Mouse (Mus musculus) myocyte (in vitro differentiated cells): ENCODE results near the gene Btbd11. TPM values are rescaled to one million over a fixed set of nuclear protein-coding genes. Genes with fewer than 3 reads are reported as not detected.

Source experiments
- H3K27me3 ChIP-seq: one replicate; pipeline ENCODE4 v1.6.1; 2011; ENCODE audit not compliant: control insufficient read depth, insufficient read depth, insufficient read length
- H3K36me3 ChIP-seq: one replicate; pipeline ENCODE4 v1.6.1; 2011; ENCODE audit not compliant: control insufficient read depth, insufficient read depth
- H3K4me2 ChIP-seq: one replicate; pipeline ENCODE4 v1.6.1; 2011; ENCODE audit warnings: low read depth, control low read depth
- H3K4me3 ChIP-seq: one replicate; pipeline ENCODE4 v1.5.1; 2011; ENCODE audit warnings: mild to moderate bottlenecking, control low read depth, moderate library complexity
- H3K79me2 ChIP-seq: one replicate; pipeline ENCODE4 v1.6.1; 2011; ENCODE audit not compliant: control insufficient read depth, insufficient read depth
- H3ac ChIP-seq: one replicate; pipeline ENCODE4 v1.6.1; 2011; ENCODE audit not compliant: control insufficient read depth, insufficient read length
- CEBPB ChIP-seq: IDR thresholded peaks from 2 replicates; pipeline ENCODE4 v1.6.1; 2011; ENCODE audit warnings: mild to moderate bottlenecking, moderate library complexity; ENCODE audit not compliant: poor library complexity, insufficient read depth, severe bottlenecking
- E2F4 ChIP-seq: IDR thresholded peaks from one replicate; pipeline ENCODE4 v1.6.1; 2011; ENCODE audit warnings: mild to moderate bottlenecking, control low read depth, moderate library complexity; ENCODE audit not compliant: insufficient read depth
- MAX ChIP-seq: IDR thresholded peaks from one replicate; pipeline ENCODE4 v1.6.1; 2011; ENCODE audit warnings: low read depth, mild to moderate bottlenecking, control low read depth
- MYOD1 ChIP-seq, 3 experiments: IDR thresholded peaks; one replicate each; pipeline ENCODE4 v1.6.1; 2011; ENCODE audit warnings: control low read depth in 2 of 3, low read depth in 2 of 3, mild to moderate bottlenecking in 2 of 3, moderate library complexity in 1 of 3; ENCODE audit not compliant: insufficient read length in 2 of 3, control insufficient read depth in 1 of 3
- MYOG ChIP-seq, 3 experiments: IDR thresholded peaks; one replicate each; pipeline ENCODE4 v1.6.1; 2011; ENCODE audit warnings: control low read depth in 2 of 3, low read depth in 2 of 3, mild to moderate bottlenecking in 2 of 3; ENCODE audit not compliant: insufficient read length in 2 of 3, control insufficient read depth in 1 of 3, insufficient read depth in 1 of 3
- POLR2A ChIP-seq: IDR thresholded peaks from one replicate; pipeline ENCODE4 v1.6.1; 2011; ENCODE audit warnings: low read depth, mild to moderate bottlenecking, control low read depth, moderate library complexity; ENCODE audit not compliant: insufficient read length
- POLR2AphosphoS2 ChIP-seq: IDR thresholded peaks from one replicate; pipeline ENCODE4 v1.6.1; 2011; ENCODE audit warnings: low read depth, control low read depth; ENCODE audit not compliant: insufficient read length
- REST ChIP-seq: IDR thresholded peaks from one replicate; pipeline ENCODE4 v1.6.1; 2011; ENCODE audit warnings: mild to moderate bottlenecking, control low read depth, moderate library complexity; ENCODE audit not compliant: insufficient read depth, insufficient read length
- SRF ChIP-seq: IDR thresholded peaks from one replicate; pipeline ENCODE4 v1.6.1; 2011; ENCODE audit warnings: low read depth; ENCODE audit not compliant: control insufficient read depth, insufficient read length
- TCF12 ChIP-seq: IDR thresholded peaks from one replicate; pipeline ENCODE4 v1.6.1; 2011; ENCODE audit warnings: mild to moderate bottlenecking, control low read depth; ENCODE audit not compliant: poor library complexity, insufficient read depth, severe bottlenecking
- TCF3 ChIP-seq: IDR thresholded peaks from one replicate; pipeline ENCODE4 v1.6.1; 2011; ENCODE audit warnings: low read depth, control low read depth; ENCODE audit not compliant: insufficient read length
- USF1 ChIP-seq: IDR thresholded peaks from one replicate; pipeline ENCODE4 v1.6.1; 2011; ENCODE audit warnings: low read depth, mild to moderate bottlenecking, control low read depth, moderate library complexity
- polyA plus RNA-seq: library from polyadenylated mRNA; unstranded; fragments of >200 nt; fragmentation: generic; extraction: Trizol; gene quantifications from one replicate; pipeline ENCODE4 v1.2.1, GENCODE M21; 2012; ENCODE audit warnings: missing spikeins

Gene Btbd11
- polyA plus RNA-seq, 1 experiment: 6.8 TPM

DNA sequence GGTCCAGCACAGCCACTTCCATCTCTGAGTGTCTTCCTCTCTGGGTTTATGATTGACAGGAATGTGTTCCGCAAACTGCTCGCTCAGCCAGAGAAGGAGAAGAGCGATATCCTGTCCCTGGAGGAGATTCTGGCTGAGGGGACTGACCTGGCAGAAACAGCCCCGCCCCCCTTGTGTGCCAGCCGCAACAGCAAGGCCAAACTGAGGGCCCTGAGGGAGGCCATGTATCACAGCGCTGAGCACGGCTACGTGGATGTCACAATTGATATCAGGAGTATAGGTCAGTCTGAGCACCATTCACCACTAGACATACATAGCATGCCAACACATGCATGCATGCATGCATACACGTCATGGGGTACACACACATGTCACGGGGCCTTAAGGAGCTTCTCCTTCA is 245.4 kb downstream of the Btbd11 start:
- Histone ChIP-seq H3K4me2 (no peak overlapping the region), H3ac (no peak overlapping the region), H3K79me2 (no peaks in the 10 kb centered on the region), H3K36me3 (no peaks in the 10 kb centered on the region), H3K27me3 (no peaks in the 10 kb centered on the region), H3K4me3 (no peak overlapping the region)
- TF ChIP-seq MAX (no peak), CEBPB (no peak), E2F4 (no peak), USF1 (no peak), REST (no peak), POLR2AphosphoS2 (no peak), MYOG (IDR thresholded peaks at IDR 0.05; ENCODE audit: control insufficient read depth in 1 of 3, insufficient read depth in 1 of 3, insufficient read length in 2 of 3, low read depth in 2 of 3) (no peak), SRF (no peak), POLR2A (no peak), MYOD1 (IDR thresholded peaks at IDR 0.05; ENCODE audit: control insufficient read depth in 1 of 3, insufficient read length in 2 of 3, low read depth in 2 of 3) (no peak), TCF12 (no peak), TCF3 (no peak)

DNA sequence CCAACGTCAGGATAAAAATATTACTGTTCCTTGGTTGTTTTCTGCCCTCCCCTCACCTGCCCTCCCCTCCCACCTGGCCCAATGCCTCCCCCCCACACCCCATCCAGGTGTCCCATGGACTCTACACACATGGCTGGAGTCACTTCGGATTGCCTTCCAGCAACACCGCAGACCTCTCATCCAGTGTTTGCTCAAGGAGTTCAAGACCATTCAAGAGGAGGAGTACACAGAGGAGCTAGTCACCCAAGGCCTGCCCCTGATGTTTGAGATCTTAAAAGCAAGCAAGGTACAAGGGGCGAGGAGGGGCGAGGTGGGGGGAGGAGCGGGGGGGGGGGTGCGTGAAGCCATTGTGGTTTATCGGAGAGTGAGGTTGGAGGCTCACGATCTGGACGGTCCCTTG is 247.0 kb downstream of the Btbd11 start:
- Histone ChIP-seq H3ac (no peak overlapping the region), H3K27me3 (no peaks in the 10 kb centered on the region), H3K4me3 (no peak overlapping the region), H3K79me2 (no peaks in the 10 kb centered on the region), H3K36me3 (no peaks in the 10 kb centered on the region), H3K4me2 (no peak overlapping the region)
- TF ChIP-seq REST: no peak

DNA sequence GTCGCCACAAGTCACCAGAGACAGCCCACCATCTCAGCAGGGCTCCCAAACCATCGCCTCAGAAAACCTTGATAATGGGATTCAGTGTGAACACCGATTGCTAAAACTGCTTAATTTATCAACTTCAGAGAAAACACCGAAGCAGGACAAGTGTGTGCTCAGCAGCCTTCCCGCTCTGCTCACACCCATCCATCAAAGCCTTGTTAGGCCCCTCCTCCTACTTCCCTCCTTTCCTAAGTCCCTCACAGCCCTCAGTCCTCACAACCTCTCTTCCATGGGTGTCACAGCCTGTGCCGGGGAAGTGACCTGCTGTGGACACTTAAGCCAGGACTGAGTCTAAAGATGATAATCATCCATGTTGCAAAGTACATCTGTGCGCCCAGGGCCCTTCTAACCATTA is 251.0 kb downstream of the Btbd11 start:
- no peak for TF ChIP-seq USF1
- TF ChIP-seq REST: no peak
- TF ChIP-seq TCF3: no peak
- TF ChIP-seq MAX: no peak
- no peak for TF ChIP-seq TCF12
- TF ChIP-seq MYOD1 (IDR thresholded peaks at IDR 0.05; ENCODE audit: control insufficient read depth in 1 of 3, insufficient read length in 2 of 3, low read depth in 2 of 3): no peak
- no peak for TF ChIP-seq CEBPB
- Histone ChIP-seq H3K4me3 (no peak overlapping the region), H3K27me3 (no peaks in the 10 kb centered on the region), H3K79me2 (no peaks in the 10 kb centered on the region), H3K4me2 (no peak overlapping the region), H3ac (no peak overlapping the region), H3K36me3 (no peaks in the 10 kb centered on the region)

DNA sequence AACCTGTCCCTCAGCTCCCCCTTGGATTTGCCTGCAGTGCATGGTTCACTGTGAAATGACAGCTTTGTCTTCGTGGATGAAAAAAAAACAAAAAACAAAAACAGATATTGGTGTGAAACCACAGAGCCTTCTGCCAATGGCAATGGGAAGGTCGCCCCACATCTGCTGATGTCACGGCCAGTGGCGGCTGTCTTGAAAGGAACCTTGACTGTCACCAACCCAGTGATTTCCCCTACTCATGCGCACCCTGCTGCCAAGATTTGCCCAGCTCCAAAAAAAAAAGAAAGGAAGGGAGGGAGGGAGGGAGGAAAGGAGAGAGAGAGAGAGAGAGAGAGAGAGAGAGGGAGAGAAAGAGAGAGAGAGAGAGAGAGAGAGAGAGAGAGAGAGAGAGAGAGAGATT is 251.5 kb downstream of the Btbd11 start:
- TF ChIP-seq MYOD1 (IDR thresholded peaks at IDR 0.05; ENCODE audit: control insufficient read depth in 1 of 3, insufficient read length in 2 of 3, low read depth in 2 of 3): no peak
- TF ChIP-seq MAX: no peak
- TF ChIP-seq E2F4: no peak
- no peak for TF ChIP-seq POLR2A
- TF ChIP-seq REST: no peak
- no peak for TF ChIP-seq MYOG (IDR thresholded peaks at IDR 0.05; ENCODE audit: control insufficient read depth in 1 of 3, insufficient read depth in 1 of 3, insufficient read length in 2 of 3, low read depth in 2 of 3)
- no peak for TF ChIP-seq TCF12
- TF ChIP-seq SRF: no peak
- TF ChIP-seq TCF3: no peak
- no peak for TF ChIP-seq POLR2AphosphoS2
- TF ChIP-seq CEBPB: no peak
- no peak for TF ChIP-seq USF1
- no peak overlapping the region for H3K4me2 ChIP-seq

DNA sequence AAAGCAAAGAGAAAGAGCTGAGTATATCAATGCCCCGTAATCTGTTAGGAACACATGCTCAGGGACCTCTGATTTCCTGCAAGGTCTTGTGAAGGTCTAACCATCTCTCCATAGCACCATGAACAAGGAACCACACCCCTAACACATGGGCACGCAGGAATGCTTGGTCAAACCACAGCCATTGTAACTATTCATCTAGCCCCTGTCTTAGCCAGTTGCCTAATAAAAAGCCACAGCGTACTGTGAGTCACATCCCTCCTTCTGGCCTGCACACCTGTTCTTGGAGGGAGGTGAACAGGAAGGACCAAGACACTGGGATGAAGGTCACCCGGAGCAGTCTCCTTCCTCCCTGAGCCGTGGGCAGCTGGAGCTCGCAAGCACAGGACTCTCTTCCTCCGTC is 253.0 kb downstream of the Btbd11 start:
- H3K4me3 ChIP-seq: no peak overlapping the region
- H3ac ChIP-seq: no peak overlapping the region
- TF ChIP-seq POLR2AphosphoS2 (no peak), MAX (peak; percentile 5), TCF3 (peak; percentile 46), TCF12 (peak; percentile 90), REST (no peak), MYOD1 (IDR thresholded peaks at IDR 0.05; ENCODE audit: control insufficient read depth in 1 of 3, insufficient read length in 2 of 3, low read depth in 2 of 3) (peak; percentile 46 to 96 (median 96)), E2F4 (no peak), SRF (no peak), CEBPB (peak; percentile 93), USF1 (peak; percentile 55), POLR2A (no peak), MYOG (IDR thresholded peaks at IDR 0.05; ENCODE audit: control insufficient read depth in 1 of 3, insufficient read depth in 1 of 3, insufficient read length in 2 of 3, low read depth in 2 of 3) (peak; percentile 82 to 96 (median 83))
- H3K4me2 ChIP-seq: peak overlapping the region; percentile 57
- no peaks in the 10 kb centered on the region for H3K36me3 ChIP-seq
- H3K79me2 ChIP-seq: no peaks in the 10 kb centered on the region
- H3K27me3 ChIP-seq: no peaks in the 10 kb centered on the region

More for the DNA sequence above, 251.5 kb downstream of the Btbd11 start:
- no peaks in the 10 kb centered on the region for H3K27me3 ChIP-seq
- H3K4me3 ChIP-seq: no peak overlapping the region
- no peaks in the 10 kb centered on the region for H3K36me3 ChIP-seq
- H3K79me2 ChIP-seq: no peaks in the 10 kb centered on the region
- no peak overlapping the region for H3ac ChIP-seq
